Mouse (Mus musculus) bone marrow macrophage, adult 2 months (primary cell): ENCODE measurements around the gene Stpg4. TPM values are rescaled to one million over a fixed set of nuclear protein-coding genes. Genes with fewer than 3 reads are reported as not detected.

ENCODE experiments used
- H3K27ac ChIP-seq: 2 replicates; pipeline ENCODE4 v1.5.1; 2012; ENCODE audit warnings: low read depth, low read length; ENCODE audit not compliant: insufficient read depth
- H3K4me1 ChIP-seq: 2 replicates; pipeline ENCODE4 v1.6.1; 2012; ENCODE audit warnings: low read length; ENCODE audit not compliant: control insufficient read depth, insufficient read depth
- H3K4me3 ChIP-seq: 2 replicates; pipeline ENCODE4 v1.5.1; 2012; ENCODE audit warnings: mild to moderate bottlenecking, low read length, moderate library complexity; ENCODE audit not compliant: insufficient read depth
- CTCF ChIP-seq: IDR thresholded peaks from 2 replicates; pipeline ENCODE4 v1.5.1; 2012; ENCODE audit warnings: low read depth, mild to moderate bottlenecking, low read length, moderate library complexity
- POLR2A ChIP-seq: IDR thresholded peaks from 2 replicates; pipeline ENCODE4 v1.6.1; 2012; ENCODE audit warnings: mild to moderate bottlenecking, low read depth, low read length, borderline replicate concordance
- polyA plus RNA-seq: library from polyadenylated mRNA; stranded (reverse); fragments of >200 nt; gene quantifications from 2 replicates; pipeline ENCODE4 v1.2.4, GENCODE M21; 2012; ENCODE audit not compliant: missing spikeins, insufficient read depth, insufficient read length

The Stpg4 gene
- polyA plus RNA-seq, 1 experiment, result not detected

DNA sequence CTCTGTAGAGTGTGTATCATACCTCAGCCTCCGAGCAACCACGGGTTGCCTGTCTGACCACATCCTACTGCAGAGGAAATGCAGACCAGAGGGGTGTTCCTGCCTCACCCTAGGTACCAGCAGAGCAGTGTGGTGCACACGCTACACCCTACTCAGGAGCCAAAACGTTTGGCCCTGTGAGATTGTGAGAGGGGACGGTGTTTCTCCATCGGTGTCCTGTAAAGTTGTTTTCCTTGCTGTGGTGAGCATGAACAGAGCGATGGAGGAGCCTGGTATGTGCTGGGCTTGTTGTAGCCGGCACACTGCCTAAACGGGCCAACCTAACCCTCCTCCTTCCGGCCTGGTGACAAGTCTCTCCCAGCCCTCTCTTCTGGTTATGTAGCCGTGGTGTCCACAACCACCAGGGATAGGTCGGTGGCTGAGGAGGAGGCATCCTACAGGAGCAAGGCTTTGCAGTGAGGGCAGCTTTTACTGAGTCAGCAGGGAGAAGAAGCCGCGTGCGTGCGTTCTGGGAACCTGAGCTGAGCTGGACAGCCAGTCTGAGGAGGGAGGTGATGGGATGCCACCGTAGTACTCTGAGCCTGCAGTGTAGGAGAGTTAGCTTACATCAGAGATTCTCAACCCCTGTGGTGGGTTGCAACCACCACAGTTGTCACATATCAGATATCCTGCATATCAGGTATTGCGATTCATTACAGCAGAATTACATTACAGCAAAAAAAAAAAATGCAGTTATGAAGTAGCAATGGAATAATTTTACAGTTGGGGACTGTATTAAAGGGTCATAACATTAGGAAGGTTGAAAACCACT lies 82.9 kb downstream of the Stpg4 start:
- H3K4me3 ChIP-seq, result no peak overlapping the region
- H3K4me1 ChIP-seq, result no peaks in the 10 kb centered on the region
- no peak overlapping the region for H3K27ac ChIP-seq
- TF ChIP-seq CTCF (no peak), POLR2A (no peak)

DNA sequence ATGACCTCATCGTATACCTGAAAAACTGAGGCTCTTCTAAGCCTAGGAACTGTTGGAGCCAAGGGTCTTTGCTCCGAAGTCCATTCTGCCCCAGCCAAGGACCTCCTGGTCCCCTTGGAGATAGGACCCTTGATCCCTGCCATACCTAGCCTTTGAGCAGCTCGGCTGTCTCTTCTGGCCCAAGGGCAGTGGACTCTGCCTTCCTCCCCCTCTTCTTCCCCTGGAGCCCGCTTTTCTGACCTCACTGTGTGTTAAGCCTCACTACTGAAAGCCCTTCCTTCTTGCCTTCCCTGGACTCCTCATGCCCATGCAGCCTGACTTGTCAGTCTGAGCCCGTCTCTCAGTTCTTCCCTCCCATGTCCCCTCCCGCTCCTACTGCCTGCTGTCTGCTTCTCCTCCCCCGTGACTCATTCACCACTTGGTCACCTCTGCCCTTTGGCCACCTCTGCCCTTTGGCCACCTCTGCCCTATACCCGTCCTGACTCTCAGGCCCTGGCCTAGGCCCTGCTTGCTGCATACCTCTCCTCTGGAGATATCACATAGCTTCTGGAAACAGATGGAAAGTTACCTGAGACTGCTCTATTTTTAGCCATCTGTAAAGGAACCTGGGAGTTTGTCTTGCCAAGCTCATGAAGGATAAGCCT lies 84.4 kb downstream of the Stpg4 start:
- Histone ChIP-seq H3K27ac (no peak overlapping the region), H3K4me3 (no peak overlapping the region), H3K4me1 (no peaks in the 10 kb centered on the region)
- no peak for TF ChIP-seq CTCF
- no peak for TF ChIP-seq POLR2A

Other genes starting within 250 kb of the Stpg4 start
- 74.4 and 84.8 TPM in 2 replicates for gene Mcfd2, start 161.8 kb downstream of the Stpg4 start, polyA plus RNA-seq
- 93.3 and 100 TPM in 2 replicates for gene Ttc7, start 144.9 kb downstream of the Stpg4 start, polyA plus RNA-seq
- gene Calm2, start 19.2 kb upstream of the Stpg4 start, polyA plus RNA-seq, result 938 and 1,004 TPM in 2 replicates
- not detected in 2 replicates for gene Epcam, start 208.2 kb upstream of the Stpg4 start, polyA plus RNA-seq
- gene Msh2, start 244.6 kb upstream of the Stpg4 start, polyA plus RNA-seq, result 13.5 and 17.1 TPM in 2 replicates